Mouse (Mus musculus): Measurements from ENCODE around the gene Plppr1.
"Not testable (repeated sequence)": the region's sequence is repeated elsewhere in the genome, so short reads cannot be mapped to it uniquely, and the experiment has no call there.

Gene Plppr1

DNA sequence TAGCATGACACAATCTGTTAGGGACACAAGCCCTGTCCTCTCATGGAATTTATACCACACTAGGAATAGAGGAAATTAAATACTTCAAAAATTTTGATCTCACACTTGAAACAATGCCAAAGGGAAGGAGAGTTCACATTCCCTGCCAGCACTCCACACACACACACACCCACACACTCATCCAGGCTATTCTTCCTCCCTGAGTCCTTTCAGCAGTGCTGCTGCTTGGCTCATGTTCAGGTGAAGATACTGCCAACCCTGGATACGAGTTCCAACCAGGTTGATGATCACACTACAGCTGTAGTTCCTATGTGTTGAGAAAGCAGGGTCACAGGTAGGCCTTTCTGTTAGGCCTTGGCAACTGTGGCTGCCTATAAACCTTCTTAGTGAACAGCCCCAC is 165.9 kb downstream of the Plppr1 start:
- DNase-seq (ENCODE audit: low read depth in 2 of 2, low spot score in 2 of 2): no peak

DNA sequence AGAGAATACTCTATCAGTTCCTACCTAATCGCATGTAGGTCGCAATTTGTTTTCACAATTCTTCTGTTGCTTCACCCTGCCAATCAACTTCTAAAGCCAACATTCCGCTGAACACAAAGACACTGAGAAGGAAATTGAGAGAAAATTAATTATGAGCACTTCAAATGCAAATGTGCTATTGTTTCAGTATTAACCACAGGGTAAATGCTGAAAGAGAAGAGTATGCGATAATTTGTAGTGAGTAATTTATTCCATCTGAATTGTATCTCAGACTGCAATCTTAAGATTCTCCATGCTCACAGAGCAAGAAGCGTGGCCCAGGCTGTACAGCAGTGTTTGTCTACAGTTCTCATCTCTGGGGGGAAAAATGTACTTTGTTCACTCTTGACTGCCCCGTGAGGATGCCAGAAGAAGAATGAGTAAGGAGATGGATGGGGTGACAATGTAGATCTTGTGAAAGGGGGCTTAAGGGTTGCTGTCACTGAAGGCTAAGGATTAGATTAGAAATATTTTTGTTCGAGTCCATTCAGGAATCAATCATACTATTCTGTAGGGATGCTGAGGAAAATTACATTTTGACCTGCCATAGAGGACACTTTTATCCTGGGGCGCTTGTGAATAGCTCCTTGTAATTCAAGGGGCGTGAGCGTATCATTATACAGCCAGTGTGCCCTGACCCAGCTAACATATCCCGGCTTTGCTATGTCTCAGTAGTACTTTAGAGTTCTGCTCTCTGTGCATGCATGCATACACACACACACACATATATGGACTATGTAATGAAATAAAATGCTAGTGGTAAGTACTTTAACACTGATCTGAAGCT is 173.3 kb downstream of the Plppr1 start:
- no peak for DNase-seq (ENCODE audit: low read depth in 2 of 2, low spot score in 2 of 2)

DNA sequence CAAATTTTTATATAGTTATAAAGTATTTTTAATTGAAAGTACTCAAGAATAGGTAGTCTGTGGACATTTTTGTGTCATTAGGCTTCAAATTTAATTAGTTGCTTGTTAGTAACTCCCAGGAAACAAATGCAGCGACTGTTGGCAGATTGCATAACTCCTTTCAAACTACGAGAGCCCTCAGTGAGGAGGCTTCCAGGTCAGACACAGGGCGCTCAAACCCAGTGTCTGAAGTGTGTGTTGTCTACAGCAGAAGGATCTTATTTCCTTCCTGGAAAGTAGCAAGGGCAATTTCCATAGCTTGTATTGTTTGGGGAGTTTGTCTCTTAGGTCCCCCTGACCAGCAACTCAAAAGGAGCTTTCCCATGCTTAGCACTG is 173.9 kb downstream of the Plppr1 start:
- DNase-seq (ENCODE audit: low read depth in 2 of 2, low spot score in 2 of 2): no peak

DNA sequence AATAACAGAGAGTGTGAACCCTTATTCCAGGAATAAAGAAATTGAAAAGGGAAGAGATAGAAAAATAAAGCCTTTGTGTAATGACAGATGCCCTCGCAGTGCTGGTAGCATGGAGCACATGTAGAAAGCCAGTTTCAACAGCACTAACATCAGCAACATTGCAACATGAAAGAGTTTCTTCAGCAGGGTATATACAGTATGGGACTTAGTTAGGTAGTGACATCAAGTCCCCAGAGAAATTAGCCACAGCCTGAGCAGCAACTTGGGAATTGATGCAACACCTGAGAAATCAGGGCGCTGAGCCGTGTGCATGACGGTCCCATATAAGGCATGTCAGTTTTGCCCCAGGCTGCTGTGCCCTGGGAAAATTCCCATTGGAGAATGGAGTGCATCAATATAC is 179.0 kb downstream of the Plppr1 start:
- DNase-seq (ENCODE audit: low read depth in 2 of 2, low spot score in 2 of 2): no peak

DNA sequence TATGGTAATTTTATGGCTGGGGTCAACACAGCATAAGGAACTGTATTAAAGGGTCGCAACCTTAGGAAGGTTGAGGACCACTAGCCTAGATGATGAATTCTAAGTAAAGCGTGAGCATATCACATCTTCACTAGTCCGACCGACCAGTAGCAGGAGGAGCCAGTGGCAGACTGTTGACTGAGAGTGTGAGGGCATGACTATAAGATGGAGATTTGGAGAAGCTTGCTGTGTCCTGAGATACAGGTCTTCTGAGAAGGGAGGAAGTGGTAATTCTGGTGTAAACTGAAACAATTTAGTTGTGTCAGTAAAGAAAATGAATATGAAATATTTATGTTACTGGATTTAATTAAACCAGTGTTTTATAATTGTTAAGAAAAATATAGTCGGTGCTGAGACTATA is 180.4 kb downstream of the Plppr1 start:
- no peak for DNase-seq (ENCODE audit: low read depth in 2 of 2, low spot score in 2 of 2)

DNA sequence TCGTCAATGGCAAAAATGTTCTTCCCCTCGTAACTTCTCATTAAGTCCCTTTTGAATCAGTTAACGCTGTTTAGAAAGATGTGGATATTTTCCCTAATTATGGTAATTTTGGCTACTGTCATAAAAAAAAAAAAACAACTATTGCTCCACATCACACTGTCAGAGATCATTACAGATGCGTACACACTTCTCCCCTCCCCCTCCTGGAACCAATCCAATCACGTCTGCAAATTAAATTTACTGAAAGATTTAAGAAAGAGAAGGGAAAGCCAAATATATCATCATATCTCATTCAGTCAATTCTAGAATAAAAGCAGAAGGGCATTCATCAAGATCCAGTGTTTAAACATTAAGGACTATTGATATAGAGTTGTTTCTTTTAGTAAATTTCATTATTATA is 185.7 kb downstream of the Plppr1 start:
- DNase-seq (ENCODE audit: low read depth in 2 of 2, low spot score in 2 of 2): no peak

DNA sequence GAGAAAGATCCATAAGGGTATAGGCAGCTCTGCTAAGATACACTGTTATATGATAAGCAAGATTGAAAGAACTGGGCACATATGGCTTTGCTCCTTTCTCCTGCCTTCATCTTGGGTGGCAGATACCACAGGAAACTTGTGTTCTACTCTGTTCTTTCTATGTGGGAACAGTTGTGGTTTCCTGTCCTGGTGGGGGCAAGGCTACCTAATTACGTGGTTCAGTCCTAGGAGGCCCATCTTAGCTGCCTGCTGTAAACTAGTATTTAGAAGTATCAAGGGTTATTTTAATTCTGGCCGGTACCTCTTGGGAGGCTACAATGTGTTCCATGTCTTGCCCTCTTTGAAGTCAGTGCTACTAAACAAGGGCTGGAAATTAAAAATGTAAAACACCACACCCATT is 186.2 kb downstream of the Plppr1 start:
- no peak for DNase-seq (ENCODE audit: low read depth in 2 of 2, low spot score in 2 of 2)

DNA sequence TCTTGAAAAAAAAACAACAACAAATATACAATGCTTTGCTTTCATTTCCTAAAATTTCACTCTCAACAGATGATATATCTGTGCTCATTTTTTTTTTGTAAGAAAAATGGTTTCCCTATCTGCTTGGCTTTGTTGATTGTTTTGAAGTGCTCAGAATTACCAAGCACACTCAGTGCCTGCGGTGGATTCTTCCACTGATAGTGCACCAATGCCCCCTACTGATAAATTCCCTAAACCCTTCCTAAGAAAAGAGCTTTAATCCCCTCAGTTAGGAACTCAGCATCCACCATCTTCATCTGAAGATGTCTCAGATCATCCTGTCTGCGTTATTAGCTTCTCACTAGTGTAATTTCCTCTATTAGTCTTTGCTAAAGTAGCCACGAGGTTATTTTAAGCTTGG is 192.2 kb downstream of the Plppr1 start:
- no peak for DNase-seq (ENCODE audit: low read depth in 2 of 2, low spot score in 2 of 2)

DNA sequence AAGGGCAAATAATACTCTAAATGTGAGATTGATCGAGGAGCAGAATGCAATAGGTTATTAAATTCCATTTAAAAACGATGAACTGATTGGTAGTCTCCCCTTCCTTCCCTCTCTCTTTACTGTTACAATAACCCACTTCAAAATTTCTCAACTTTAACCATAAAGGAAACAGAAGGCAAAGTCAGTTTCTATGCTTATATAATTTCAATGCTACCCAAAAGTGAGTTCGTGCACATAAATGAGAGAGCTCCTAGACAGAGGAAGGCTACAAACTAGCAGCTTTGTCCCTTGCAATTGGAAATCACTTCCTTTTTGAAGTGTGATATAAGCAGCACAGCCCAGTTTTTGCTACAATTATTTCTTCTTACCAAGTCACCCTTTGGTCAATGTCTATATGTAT is 193.1 kb downstream of the Plppr1 start:
- DNase-seq (ENCODE audit: low read depth in 2 of 2, low spot score in 2 of 2): no peak

DNA sequence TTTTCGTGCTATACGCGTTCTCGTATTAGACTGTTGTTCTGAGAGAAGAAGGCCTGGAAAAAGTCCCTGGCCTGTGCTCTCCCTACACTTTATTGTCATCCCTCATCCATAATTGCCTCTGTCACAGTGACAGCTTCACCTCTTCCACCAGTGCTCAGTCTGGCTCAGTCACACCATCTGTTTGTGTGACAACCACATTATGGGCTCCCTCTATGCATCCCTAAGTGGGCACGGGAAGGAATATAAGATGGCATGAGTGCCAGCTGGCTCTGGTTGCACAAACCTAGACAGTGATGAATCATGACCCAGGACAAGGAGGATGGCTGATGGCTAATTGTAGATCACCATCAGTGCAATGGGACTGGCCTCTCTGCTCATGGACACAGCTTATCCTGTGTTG is 219.4 kb downstream of the Plppr1 start:
- no peak for DNase-seq (ENCODE audit: low read depth in 2 of 2, low spot score in 2 of 2)

DNA sequence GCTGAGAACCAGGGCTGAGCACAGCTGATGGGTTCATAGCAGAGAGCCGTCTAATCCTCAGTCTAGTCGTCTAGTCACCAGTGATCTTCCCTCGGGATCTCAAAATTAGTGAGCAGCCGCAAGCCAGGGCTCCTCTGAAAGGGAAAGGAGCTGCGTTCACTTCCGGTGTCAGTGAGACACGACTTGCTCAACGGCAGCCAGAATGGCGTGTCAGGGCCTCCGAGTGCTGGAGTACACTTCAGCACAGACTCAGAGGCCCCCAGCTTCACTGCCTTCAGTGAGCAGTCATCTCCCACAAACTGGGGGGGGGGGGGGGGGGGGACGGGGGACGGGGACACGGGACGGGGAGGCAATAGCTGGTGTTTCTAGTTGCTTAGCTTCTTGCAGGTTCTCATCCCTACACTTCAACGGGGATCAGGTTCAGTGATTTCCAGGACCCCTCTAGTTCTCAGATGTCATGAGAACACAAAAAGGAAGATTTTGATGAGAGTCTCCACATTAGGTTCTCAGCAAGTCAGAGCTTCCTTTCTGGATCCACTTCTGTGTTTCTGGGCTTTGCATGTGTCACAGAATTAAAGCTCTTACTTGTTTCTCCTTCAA is 225.7 kb downstream of the Plppr1 start:
- no peak for DNase-seq (ENCODE audit: low read depth in 2 of 2, low spot score in 2 of 2)

DNA sequence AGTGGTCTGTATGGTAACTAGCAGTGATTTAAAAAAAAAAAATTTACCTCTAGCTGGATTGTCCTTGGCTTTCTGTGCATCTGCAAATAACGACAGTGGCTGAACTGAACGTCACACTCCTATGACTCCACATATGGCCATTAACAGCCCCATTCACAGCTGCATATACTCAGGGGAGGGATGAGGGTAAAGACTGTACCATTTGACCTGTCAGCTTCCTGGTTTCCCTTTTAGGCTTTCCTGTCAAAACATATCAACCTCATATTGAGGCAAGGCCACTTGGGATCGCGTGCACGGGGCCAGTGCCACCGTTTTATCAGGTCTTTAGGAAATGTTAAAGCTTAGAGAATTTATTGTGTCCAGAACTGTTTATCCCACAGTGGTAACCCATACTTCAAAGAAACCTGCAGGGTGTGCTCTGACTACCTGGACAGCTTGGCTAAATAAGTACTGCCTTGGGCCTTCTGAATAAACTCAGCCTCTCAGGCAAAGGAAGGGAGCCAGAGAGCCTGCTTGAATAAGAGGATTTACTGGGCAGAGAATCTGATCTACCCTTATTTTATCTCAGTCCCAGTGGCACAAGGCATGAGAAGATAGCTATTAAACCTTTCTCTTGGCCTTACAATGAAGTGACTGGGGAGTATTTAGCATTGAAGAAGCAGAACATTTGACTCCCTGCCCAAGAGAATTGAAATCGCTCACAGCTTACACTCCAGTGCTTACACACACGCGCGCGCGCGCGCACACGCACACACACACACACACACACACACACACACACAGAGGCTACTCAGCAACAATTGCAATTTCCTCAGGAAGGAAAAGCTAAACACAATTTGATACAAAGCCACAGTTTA is 226.5 kb downstream of the Plppr1 start:
- DNase-seq (ENCODE audit: low read depth in 2 of 2, low spot score in 2 of 2): no peak

DNA sequence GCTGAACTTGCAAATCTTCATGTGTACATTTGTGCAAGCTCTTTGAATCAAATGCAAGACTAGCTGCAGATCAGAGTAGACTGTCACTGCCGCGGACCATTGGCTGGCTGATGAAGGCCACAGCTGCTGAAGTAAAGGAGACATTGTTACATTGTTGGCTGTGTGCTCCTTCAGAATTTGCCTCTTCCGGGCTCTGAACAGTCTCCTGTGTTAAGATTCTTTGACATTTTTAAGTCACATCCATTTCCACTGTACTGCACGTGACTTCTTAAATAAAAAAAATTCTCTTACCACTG is 227.1 kb downstream of the Plppr1 start:
- DNase-seq (ENCODE audit: low read depth in 2 of 2, low spot score in 2 of 2): no peak

DNA sequence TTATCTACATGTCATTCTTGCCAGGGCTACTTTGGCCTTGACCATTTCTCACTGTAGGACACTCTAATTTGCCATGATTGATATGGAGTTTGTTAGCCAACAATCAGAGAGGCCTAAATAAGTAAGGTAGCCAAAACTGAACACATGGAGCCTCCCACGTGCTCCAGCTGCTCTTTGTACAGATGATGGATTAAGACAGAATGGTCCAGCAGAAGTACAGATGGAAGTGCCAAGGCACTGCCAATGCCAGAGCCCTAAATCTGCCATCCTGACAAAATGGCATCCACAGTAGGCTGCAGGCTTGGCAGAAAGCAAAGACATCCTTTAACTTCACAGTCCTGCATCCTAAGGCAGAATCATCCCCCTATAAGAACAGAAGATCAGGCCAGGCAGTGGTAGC is 237.4 kb downstream of the Plppr1 start:
- DNase-seq (ENCODE audit: low read depth in 2 of 2, low spot score in 2 of 2): no peak

DNA sequence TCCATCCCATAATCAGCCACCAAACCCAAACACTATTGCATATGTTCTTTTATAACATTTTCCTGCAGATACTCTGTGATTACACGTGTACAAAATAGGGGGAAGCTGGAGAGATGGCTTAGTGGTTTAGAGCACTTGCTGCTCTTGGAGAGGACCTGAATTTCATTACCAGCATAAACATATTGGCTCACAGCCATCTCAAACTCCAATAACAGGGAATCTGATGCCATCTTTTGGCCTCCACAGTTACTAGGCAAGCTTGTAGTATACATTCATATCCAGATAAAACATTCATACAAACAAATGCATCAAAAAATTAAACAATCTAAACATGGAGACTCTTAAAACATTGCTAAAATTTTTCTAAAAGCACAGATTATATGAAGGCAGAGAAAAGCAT is 240.5 kb downstream of the Plppr1 start:
- no peak for DNase-seq (ENCODE audit: low read depth in 2 of 2, low spot score in 2 of 2)

DNA sequence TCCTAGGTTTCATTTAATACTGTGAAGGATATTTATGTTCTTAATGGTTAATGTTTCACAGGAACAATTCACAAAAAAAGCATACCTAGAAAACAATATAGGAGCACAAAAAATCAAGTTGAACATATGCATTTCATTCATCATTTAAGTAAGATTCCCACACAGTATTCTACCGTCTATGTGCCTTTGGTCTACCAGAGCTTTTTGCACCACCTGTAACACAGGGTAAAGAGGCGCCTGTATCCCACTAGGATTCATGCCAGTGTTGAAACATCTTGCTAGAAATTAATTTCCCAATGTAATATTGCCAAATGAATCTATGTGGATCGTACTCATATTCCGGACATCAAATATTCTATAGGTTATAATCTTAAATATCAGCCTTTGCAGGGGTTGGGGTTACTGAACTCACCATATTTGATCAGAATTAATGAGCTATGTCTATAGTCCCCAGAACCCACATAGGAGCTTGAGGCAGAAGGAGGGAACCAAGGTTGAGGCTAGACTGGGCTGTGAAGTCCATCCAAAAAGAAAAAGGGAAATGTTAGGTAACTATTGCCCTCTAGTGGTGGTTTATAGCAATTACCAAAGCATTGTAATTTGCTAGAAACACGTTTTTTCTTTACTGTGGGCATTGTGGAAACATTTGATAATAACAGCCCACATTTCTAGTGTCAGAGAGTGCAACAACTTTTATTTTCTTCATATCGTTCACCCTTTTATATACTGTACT is 263.0 kb downstream of the Plppr1 start:
- DNase-seq (ENCODE audit: low read depth in 2 of 2, low spot score in 2 of 2): no peak

DNA sequence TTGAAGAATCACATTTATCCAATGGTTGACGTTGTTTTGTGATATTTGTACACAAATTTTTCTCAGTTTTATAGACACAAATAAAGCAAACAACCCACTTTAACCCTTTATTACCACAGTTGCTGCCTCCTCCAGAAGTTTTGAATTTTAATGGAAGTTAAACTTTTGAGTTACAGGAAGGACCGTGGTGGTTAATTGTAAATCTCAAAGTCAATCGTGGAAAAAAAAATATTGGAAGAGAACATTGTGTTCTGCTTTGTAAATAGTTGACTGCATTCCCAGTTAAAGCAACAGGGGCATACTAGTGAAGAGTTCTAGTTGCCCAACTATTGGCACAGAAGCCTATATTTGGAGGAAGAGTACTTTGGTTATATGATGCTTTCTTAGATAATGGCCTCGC is 278.9 kb downstream of the Plppr1 start:
- not testable (repeated sequence) for DNase-seq (ENCODE audit: low read depth in 2 of 2, low spot score in 2 of 2)

DNA sequence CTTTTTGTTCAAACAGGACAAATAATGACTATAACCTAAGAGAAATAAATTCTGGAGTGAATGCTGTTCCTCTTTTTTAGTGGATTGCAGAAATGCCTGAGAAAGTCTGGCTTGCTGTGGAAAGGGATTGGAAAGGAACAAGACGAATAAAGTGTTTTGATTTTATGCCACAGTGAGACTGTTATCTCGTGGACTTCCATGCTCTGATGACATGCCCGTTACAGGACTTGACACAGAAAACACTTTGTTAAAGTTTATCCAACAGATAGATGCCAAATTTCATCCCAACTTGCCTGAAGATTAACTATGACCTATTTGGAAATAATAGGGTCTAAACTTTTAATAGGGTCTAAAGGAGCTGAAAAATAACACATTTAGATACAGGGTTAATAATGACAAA is 281.0 kb downstream of the Plppr1 start:
- not testable (repeated sequence) for DNase-seq (ENCODE audit: low read depth in 2 of 2, low spot score in 2 of 2)

DNA sequence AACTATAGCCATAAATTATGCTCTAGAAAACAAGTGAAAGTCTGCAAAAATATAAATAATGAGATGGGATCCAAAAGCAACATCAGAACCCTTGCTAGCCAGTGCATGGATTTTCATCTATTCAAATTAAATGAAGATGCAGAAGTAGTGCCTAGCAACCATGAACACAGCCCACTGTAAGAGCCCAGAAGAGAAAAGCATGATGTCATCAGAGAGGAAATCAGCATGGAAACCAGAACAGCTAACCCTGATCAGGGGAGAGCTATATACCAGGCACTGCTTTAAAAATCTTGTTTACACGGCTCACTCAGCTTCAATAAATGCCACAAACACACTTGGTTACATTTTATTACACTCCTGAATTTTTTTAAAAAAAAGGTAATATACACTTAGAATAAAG is 288.9 kb downstream of the Plppr1 start:
- DNase-seq (ENCODE audit: low read depth in 2 of 2, low spot score in 2 of 2): not testable (repeated sequence)

DNA sequence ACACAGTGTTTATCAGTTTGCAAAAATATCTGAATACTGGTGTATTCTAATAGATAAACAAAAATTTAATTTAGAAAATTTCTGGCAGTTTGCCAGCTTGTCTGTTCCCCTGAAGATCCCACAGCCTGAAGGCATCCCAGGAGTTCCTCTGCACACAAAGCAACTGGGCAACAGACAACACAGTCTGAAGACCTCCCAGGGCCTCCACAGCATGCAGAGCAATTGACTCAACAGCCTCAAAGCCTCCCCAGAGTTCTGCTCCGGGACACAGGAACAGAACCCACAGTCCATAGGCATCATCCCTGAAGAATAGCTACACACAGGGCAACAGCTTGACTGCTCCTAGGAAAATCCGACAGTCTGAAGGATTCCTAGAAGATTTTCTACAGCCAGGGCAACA is 289.6 kb downstream of the Plppr1 start:
- DNase-seq (ENCODE audit: low read depth in 2 of 2, low spot score in 2 of 2): no peak

DNA sequence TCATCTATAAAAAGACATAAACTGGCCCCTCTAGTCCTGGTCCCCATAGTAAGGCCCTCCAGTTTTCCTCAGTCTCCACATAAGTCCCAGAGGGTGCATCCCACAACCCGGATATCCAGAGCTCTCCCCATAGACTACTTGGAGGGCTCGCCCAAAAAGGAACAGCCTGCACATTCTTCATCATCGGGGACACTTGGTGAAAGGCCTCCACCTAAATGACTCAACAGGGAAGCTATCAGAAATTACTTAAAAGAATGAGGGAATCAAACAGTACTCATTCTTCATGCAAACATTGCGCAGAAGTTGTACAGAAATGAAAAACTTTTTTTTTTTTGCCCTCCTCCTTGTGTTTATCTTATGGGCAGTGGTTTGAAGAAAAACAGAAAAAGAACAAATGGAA is 291.4 kb downstream of the Plppr1 start:
- no peak for DNase-seq (ENCODE audit: low read depth in 2 of 2, low spot score in 2 of 2)

DNA sequence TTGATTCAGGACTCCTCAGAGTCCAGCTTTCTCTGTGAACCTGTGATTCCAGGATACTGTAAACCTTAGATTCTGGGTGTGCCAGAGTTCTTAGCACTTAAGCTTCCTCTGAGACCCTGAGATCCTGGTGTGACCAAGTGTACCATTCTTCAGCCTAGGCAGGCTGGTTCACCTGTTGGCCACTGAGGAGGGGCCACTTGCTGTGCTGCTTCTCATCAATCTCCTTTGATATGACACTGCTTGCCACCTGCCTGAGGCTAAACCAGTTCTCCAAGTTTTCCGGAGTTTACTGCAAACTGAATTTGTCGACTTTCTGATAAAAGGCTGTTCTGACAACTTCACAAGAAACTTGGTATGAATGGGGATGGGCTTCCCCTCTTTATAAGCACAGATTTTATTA is 298.0 kb downstream of the Plppr1 start:
- DNase-seq (ENCODE audit: low read depth in 2 of 2, low spot score in 2 of 2): no peak
